Mouse (Mus musculus) lung, adult 2 months (tissue): ENCODE results near the gene Zfhx3. TPM values are rescaled to one million over a fixed set of nuclear protein-coding genes. Genes with fewer than 3 reads are reported as not detected.

ENCODE experiments used
- DNase-seq: peaks from one replicate; pipeline ENCODE4 v3.0.0; 2022
- H3K4me1 ChIP-seq: fragments of 200-500 bp; 2 replicates; pipeline ENCODE4 v1.6.1; 2011; ENCODE audit warnings: low read length; ENCODE audit not compliant: control insufficient read depth, insufficient read depth
- H3K4me3 ChIP-seq: fragments of 200-500 bp; replicated peaks from 2 replicates; pipeline ENCODE3; 2011; ENCODE audit warnings: low read depth, mild to moderate bottlenecking, control low read depth, low read length; ENCODE audit errors: extremely low read depth
- CTCF ChIP-seq: fragments of 200-500 bp; IDR thresholded peaks from 2 replicates; pipeline ENCODE4 v1.5.1; 2011; ENCODE audit warnings: mild to moderate bottlenecking, low read length, control low read depth; ENCODE audit not compliant: insufficient read depth
- POLR2A ChIP-seq: fragments of 200-500 bp; IDR thresholded peaks from 2 replicates; pipeline ENCODE4 v1.6.1; 2011; ENCODE audit warnings: low read depth, mild to moderate bottlenecking, control low read depth, low read length, borderline replicate concordance; ENCODE audit errors: extremely low read depth
- WGBS: fragments of 180-500 bp; shearing (Covaris S2); methylation state at CpG from one replicate; pipeline ENCODE4 v1.1.7; 2018; 5-methylcytosine and 5-hydroxymethylcytosine counted together
- polyA plus RNA-seq: library from polyadenylated mRNA; depleted of rRNA; stranded (reverse); fragments of >200 nt; gene quantifications from 2 replicates; pipeline ENCODE4 v1.2.3, GENCODE M21; 2012

Gene Zfhx3
- polyA plus RNA-seq, 1 experiment: 8.0 TPM

- DNase-seq: no peak
- Histone ChIP-seq H3K4me1 (peaks cover 19% of the 10 kb centered on the region), H3K4me3 (no peak overlapping the region)
- WGBS: 54% methylated on average over 14 of the region's 14 CpGs
- TF ChIP-seq POLR2A: no peak
- no peak for TF ChIP-seq CTCF
Measured at GRCm38 (mm10) chr8:108885450-108885849, 943.0 kb downstream of the Zfhx3 start.

GRCm38 (mm10) chr8:108885861-108886260 lies 943.4 kb downstream of the Zfhx3 start:
- WGBS: 53% methylated on average over 12 of the region's 12 CpGs
- DNase-seq: no peak

DNA sequence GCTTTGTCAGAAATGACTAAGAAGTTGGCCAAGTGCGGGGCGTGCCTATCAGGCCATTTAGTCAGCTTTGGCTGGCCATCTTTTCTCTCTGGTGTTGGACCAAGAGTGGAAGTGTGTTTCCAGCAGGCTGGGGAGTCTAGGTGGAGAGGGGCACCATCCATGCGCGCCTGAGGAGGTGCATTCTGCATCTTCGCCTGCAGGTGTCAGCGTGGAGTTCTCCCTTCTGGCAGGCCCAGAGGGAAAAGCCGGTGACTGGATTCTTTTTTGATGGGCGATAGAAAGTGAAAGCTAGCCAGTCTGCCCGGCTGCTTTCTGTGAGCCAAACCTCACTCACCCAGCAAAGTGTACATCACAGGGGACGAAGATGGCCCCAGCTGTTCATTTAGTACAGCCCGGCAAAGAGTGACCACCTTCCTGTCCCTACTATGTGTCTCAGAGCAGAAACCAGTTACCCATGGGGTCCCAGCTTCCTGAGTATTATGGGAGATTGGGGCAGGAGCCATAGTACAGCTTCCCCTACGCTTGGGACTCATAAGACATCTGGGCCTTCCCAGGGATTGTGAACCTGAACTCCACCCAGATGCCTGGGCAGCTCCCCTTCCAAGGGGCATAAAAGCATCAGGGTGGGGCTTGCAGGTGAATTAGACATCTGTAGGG lies 944.3 kb downstream of the Zfhx3 start:
- TF ChIP-seq POLR2A (no peak), CTCF (peak; percentile 89)
- peak; percentile 84 for DNase-seq
- 10% methylated on average over 12 of the region's 12 CpGs for WGBS
- H3K4me3 ChIP-seq: peak overlapping the region; percentile 52
- peaks cover 19% of the 10 kb centered on the region for H3K4me1 ChIP-seq

More at GRCm38 (mm10) chr8:108885861-108886260, 943.4 kb downstream of the Zfhx3 start:
- no peak overlapping the region for H3K4me3 ChIP-seq
- TF ChIP-seq POLR2A (no peak), CTCF (no peak)
- H3K4me1 ChIP-seq: peaks cover 19% of the 10 kb centered on the region

- no peak for TF ChIP-seq POLR2A
- no peak for TF ChIP-seq CTCF
- DNase-seq: no peak
- 61% methylated on average over 14 of the region's 14 CpGs for WGBS
- Histone ChIP-seq H3K4me1 (peaks cover 19% of the 10 kb centered on the region), H3K4me3 (no peak overlapping the region)
Measured at GRCm38 (mm10) chr8:108887256-108887615, 944.8 kb downstream of the Zfhx3 start.

- peaks cover 19% of the 10 kb centered on the region for H3K4me1 ChIP-seq
- 95% methylated on average over 8 of the region's 8 CpGs for WGBS
- no peak for DNase-seq
- no peak overlapping the region for H3K4me3 ChIP-seq
- TF ChIP-seq CTCF (no peak), POLR2A (no peak)
Measured at GRCm38 (mm10) chr8:108887890-108888289, 945.4 kb downstream of the Zfhx3 start.

DNA sequence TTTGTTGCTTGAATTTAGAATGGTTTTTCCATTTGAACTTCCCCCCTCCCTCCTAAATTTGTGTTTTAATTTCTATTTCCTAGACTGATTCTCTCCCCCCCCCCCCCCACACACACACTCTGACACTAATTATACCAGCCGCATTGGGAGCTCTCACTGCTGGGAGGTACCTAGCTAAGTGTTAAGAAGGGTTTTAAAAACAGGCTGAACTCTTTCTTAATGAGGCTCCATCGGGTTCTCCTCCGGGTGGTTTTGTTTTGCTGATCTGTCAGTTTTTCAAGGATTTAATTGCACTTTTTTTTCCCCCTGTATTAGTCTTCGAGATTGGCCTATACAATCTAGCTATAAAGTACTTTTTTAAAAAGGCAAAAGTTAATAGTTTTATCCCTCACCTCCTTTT lies 946.5 kb downstream of the Zfhx3 start:
- no peak for DNase-seq
- 74% methylated on average over 4 of the region's 4 CpGs for WGBS
- no peak for TF ChIP-seq POLR2A
- TF ChIP-seq CTCF: no peak
- H3K4me1 ChIP-seq: peaks cover 15% of the 10 kb centered on the region
- no peak overlapping the region for H3K4me3 ChIP-seq

DNA sequence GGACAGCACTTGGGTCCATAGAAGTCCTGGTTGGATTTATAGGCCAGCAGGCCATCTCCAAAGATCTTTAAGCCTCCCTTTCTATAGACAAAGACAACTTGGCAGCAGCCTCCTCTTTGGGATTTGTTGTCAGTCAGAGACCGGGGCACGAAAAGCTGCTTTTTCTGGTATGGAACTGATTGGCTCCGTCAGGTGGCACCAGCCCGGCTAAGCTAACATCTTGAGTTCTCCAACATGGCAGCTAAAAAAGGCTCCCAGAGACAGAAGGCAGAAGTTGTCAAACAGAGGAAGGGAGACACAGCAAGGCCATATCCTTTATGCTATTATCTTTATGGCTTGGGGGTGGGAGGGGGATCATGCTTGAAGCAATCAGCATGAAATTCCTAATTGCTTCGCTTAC lies 947.0 kb downstream of the Zfhx3 start:
- no peak for TF ChIP-seq CTCF
- WGBS: 83% methylated on average over 5 of the region's 5 CpGs
- no peak for DNase-seq
- Histone ChIP-seq H3K4me1 (peaks cover 15% of the 10 kb centered on the region), H3K4me3 (no peak overlapping the region)

DNA sequence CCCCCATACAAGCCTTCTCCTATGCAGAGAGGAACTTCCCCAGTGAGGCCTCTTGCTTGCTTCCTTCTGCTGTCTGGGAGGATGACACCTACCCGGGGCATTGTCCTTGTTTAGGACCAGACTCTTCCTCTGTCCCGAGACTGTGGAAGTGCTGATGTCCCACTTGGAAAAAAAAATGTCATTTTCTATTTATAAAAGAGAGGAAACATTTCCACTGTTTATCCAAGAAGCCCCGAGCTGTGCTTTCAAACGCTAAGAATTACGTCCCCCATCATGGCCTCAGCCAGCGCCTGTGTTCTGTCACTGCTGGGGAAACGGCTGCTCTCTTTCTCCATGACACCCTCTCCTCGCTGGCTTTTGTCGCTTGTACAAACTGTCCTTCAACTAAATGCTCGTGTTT lies 951.8 kb downstream of the Zfhx3 start:
- Histone ChIP-seq H3K4me3 (no peak overlapping the region), H3K4me1 (peaks cover 15% of the 10 kb centered on the region)
- no peak for DNase-seq
- no peak for TF ChIP-seq CTCF
- no peak for TF ChIP-seq POLR2A
- WGBS: 35% methylated on average over 10 of the region's 10 CpGs

DNA sequence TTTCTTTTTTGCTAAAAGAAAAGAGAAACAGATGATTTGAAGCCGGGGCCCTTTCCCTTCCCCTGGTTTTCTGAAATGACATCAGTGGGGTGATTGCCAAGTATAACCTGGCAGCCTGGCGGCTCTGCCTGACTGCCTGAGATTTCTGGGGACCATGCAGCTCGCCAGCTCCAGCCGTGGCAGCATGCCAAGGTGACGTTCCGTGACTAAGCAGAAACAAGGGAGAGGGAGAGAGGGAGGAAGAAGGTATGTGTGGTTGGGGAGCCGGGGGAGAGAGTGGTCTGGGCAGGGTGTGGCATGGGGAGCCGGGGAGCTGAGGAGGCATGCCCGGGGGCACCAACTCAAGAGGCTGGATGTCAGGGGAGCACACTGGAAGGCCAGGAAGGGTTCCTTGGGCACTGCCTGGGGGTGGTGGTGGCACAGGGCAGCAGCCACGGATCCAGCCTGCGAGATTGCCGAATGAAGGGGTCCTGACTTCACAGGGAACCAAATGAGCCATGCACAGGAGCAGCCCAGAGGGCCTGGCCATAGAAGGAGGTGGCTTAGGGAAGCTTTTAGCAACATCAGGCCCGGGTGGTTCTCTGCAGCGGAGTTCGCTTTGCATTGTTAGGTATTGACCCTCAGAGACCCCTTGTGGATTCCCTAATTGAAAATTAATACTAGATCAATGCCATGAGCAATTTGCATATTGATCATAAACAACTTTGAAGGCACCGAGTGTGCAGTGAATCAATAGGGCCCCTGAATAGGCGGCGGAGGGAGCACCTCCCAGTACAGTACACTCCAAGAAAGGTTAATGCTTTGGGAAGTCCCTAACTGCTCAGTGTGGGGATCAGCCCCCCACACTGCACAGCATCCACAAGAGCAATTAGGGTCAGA lies 954.3 kb downstream of the Zfhx3 start:
- WGBS: 39% methylated on average over 18 of the region's 18 CpGs

More for the DNA sequence above, 954.3 kb downstream of the Zfhx3 start:
- Histone ChIP-seq H3K4me1 (peaks cover 25% of the 10 kb centered on the region), H3K4me3 (no peak overlapping the region)
- peak; percentile 79 for DNase-seq
- TF ChIP-seq POLR2A (no peak), CTCF (no peak)
